Mouse (Mus musculus): ENCODE measurements around the gene Cdca5. TPM values are rescaled to one million over a fixed set of nuclear protein-coding genes. Genes with fewer than 3 reads are reported as not detected.

Cdca5 gene
- total RNA-seq, 1 experiment, result 50.7 TPM

DNA sequence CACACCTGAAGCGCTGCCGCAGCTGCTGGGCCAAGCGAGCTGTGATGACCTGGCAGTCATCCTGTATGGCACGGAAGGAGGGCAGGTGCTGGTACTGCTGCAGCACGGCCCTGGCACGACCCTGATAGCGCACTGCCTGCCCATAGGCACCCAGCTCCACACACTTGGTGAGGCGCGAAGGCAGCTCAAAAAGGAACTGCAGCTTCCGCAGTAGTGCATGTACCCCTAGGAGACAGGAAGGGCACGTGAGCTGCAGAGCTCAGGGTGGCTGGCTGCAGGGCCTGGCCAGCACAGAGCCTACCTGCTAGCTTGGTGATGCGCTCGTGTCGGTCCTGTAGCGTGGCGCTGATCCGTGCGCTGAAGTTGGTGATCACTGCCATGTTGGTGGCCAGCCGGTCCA lies 13.5 kb upstream of the Cdca5 start:
- H3K36me3 ChIP-seq (ENCODE audit: control insufficient read depth, insufficient read depth, low read length, poor library complexity, severe bottlenecking), result peaks cover 3% of the 10 kb centered on the region; the same call in 1 of the 2 replicates
- peak overlapping the region; percentile 41 to 65 for H3K4me3 ChIP-seq (ENCODE audit: insufficient read depth in 1 of 2, low read depth in 1 of 2, low read length in 2 of 2, poor library complexity in 1 of 2, severe bottlenecking in 1 of 2)
- DNase-seq (ENCODE audit: low read depth, low spot score), result no peak
- TF ChIP-seq CHD2 (IDR thresholded peaks at IDR 0.05; ENCODE audit: low read depth, low read length), result no peak
- TF ChIP-seq HCFC1 (IDR thresholded peaks at IDR 0.05; ENCODE audit: borderline replicate concordance, insufficient read depth, low read length), result no peak
- TF ChIP-seq MAFK (IDR thresholded peaks at IDR 0.05; ENCODE audit: insufficient read depth, low read depth, low read length), result no peak
- no peak for TF ChIP-seq ZC3H11A (IDR thresholded peaks at IDR 0.05; ENCODE audit: borderline replicate concordance, low read depth, low read length)
- no peak for TF ChIP-seq ZNF384 (IDR thresholded peaks at IDR 0.05; ENCODE audit: low read depth, low read length)
- in situ Hi-C loops (cut with MboI; ENCODE audit: low sequenced_read_pairs in 2 of 2, unreplicated experiment in 2 of 2), result no loop called here
- peak overlapping the region; percentile 33 for H3K9ac ChIP-seq (ENCODE audit: insufficient read depth, low read depth, low read length, poor library complexity, severe bottlenecking)
- H3K27ac ChIP-seq (ENCODE audit: insufficient read depth, low read depth, low read length, poor library complexity, severe bottlenecking), result no peak overlapping the region
- H3K9me3 ChIP-seq (ENCODE audit: control insufficient read depth, insufficient read depth, low read depth, low read length), result no peaks in the 10 kb centered on the region
- H3K4me1 ChIP-seq (ENCODE audit: control insufficient read depth in 2 of 2, insufficient read depth in 2 of 2, low read length in 2 of 2, poor library complexity in 1 of 2), result peaks cover 0 to 12% of the 10 kb centered on the region in 2 experiments; a peak in 1 of 4 replicates

DNA sequence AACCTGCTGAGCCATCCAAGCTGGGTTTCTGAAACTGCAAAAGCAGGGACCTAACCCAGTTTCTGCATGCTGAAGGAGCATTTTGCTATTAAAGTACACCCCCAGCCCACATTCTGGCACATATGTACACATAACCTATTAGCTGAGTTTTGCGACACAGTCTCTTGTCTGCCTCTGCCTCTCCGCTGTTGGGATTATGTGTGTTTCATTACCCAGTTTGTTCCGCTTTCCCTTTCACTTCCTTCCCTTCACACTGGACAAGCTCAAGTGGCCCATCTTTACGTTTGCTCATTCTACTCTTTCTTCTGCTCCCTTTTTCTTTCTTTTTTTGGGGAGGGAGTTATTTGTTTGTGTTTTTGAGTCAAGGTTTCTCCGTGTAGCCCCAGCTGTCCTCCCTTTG lies 10.9 kb upstream of the Cdca5 start:
- no peak for DNase-seq (ENCODE audit: low read depth, low spot score)
- in situ Hi-C loops (cut with MboI; ENCODE audit: low sequenced_read_pairs in 2 of 2, unreplicated experiment in 2 of 2), result no loop called here
- Histone ChIP-seq H3K36me3 (ENCODE audit: control insufficient read depth, insufficient read depth, low read length, poor library complexity, severe bottlenecking) (peaks cover 3% of the 10 kb centered on the region; the same call in 1 of the 2 replicates), H3K4me3 (ENCODE audit: insufficient read depth in 1 of 2, low read depth in 1 of 2, low read length in 2 of 2, poor library complexity in 1 of 2, severe bottlenecking in 1 of 2) (no peak overlapping the region), H3K9ac (ENCODE audit: insufficient read depth, low read depth, low read length, poor library complexity, severe bottlenecking) (no peak overlapping the region), H3K9me3 (ENCODE audit: control insufficient read depth, insufficient read depth, low read depth, low read length) (no peaks in the 10 kb centered on the region), H3K4me1 (ENCODE audit: control insufficient read depth in 2 of 2, insufficient read depth in 2 of 2, low read length in 2 of 2, poor library complexity in 1 of 2) (peaks cover 1 to 6% of the 10 kb centered on the region in 2 experiments; a peak in 1 of 4 replicates), H3K27ac (ENCODE audit: insufficient read depth, low read depth, low read length, poor library complexity, severe bottlenecking) (no peak overlapping the region)
- TF ChIP-seq ZNF384 (IDR thresholded peaks at IDR 0.05; ENCODE audit: low read depth, low read length), result no peak
- TF ChIP-seq CHD2 (IDR thresholded peaks at IDR 0.05; ENCODE audit: low read depth, low read length), result no peak
- TF ChIP-seq MAFK (IDR thresholded peaks at IDR 0.05; ENCODE audit: insufficient read depth, low read depth, low read length), result no peak
- TF ChIP-seq HCFC1 (IDR thresholded peaks at IDR 0.05; ENCODE audit: borderline replicate concordance, insufficient read depth, low read length), result no peak
- no peak for TF ChIP-seq ZC3H11A (IDR thresholded peaks at IDR 0.05; ENCODE audit: borderline replicate concordance, low read depth, low read length)

DNA sequence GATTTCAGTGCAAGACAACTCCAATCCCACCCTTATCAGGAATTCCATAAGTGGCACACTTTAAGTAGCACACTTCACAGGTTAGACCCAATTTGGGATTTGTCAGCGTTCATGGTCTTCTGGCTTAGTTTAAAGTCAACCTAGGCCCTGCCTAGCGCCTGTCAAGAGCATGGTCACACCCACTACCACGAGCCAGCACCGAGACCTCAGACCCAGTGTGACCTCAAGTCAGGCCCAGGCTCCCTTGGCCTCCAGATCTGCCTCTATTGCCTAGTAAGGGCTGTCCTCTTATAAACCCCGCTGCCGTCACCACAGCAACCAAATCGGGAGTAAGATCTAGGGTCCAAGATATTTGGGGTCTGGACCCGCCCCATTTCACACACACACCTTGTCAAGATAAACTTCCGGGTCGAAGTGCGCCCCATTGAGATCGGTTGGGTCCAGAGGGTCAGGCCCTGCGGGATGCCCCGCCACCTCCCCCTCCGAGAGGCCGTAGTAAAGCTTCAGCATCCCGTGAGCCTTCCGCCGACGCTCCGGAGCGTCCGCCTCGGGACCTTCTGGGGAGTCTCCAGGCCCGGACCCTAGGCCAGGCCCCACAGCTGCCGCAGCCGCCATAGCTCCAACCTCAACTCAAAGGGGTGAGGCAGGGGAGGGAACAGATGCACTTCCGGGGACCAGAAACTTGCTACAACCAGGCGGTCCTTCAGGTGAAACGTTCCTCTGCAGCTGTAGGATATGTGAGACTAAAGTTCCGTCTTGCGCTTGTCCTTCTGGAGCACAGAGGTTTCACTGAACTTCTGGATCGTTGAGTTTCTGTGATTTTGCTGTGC lies 8.0 kb upstream of the Cdca5 start, which contains the start of gene Vps51:
Gene Vps51, minus strand, starts transcription at position 668 of the 830 bp plus-strand sequence.
- peak; percentile 87 for TF ChIP-seq CHD2 (IDR thresholded peaks at IDR 0.05; ENCODE audit: low read depth, low read length)
- TF ChIP-seq HCFC1 (IDR thresholded peaks at IDR 0.05; ENCODE audit: borderline replicate concordance, insufficient read depth, low read length), result peak; percentile 89
- TF ChIP-seq ZC3H11A (IDR thresholded peaks at IDR 0.05; ENCODE audit: borderline replicate concordance, low read depth, low read length), result no peak
- TF ChIP-seq ZNF384 (IDR thresholded peaks at IDR 0.05; ENCODE audit: low read depth, low read length), result peak; percentile 53; the same call in 1 of the 2 replicates
- no peak for TF ChIP-seq MAFK (IDR thresholded peaks at IDR 0.05; ENCODE audit: insufficient read depth, low read depth, low read length)
- DNase-seq (ENCODE audit: low read depth, low spot score), result peak; percentile 91
- Histone ChIP-seq H3K27ac (ENCODE audit: insufficient read depth, low read depth, low read length, poor library complexity, severe bottlenecking) (peak within 1 kb of the TSS; percentile 93), H3K4me3 (ENCODE audit: insufficient read depth in 1 of 2, low read depth in 1 of 2, low read length in 2 of 2, poor library complexity in 1 of 2, severe bottlenecking in 1 of 2) (peak within 1 kb of the TSS; percentile 95 to 99), H3K9ac (ENCODE audit: insufficient read depth, low read depth, low read length, poor library complexity, severe bottlenecking) (peak within 1 kb of the TSS; percentile 98), H3K36me3 (ENCODE audit: control insufficient read depth, insufficient read depth, low read length, poor library complexity, severe bottlenecking) (peaks cover 11% of the 10 kb centered on the region; the same call in 1 of the 2 replicates), H3K4me1 (ENCODE audit: control insufficient read depth in 2 of 2, insufficient read depth in 2 of 2, low read length in 2 of 2, poor library complexity in 1 of 2) (peaks cover 1 to 2% of the 10 kb centered on the region in 2 experiments; a peak in 1 of 4 replicates), H3K9me3 (ENCODE audit: control insufficient read depth, insufficient read depth, low read depth, low read length) (no peaks in the 10 kb centered on the region)
- in situ Hi-C loops (cut with MboI; ENCODE audit: low sequenced_read_pairs in 2 of 2, unreplicated experiment in 2 of 2), result no loop called here

DNA sequence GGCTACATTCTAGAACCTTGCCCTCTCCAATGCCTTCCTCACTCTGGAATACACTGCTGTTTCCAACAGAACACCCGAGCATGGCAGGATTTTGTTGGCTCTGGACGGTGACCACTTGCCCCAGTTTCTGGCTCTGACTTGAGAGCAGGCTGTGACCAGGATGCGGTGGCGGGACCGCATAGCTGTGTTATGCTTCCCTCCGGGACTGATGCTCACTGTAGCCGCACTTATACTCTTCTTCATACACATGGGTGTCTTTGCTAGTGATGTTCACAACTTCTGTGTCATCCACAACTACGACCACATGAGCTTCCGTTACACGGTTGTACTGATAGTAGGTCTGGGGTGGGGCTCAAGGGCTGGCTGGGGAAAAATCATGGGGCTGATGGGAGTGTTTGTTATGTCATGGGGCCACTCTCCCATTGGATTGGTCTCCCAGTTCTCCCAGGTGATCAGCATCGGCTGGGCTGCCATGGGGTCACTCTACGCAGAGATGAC lies 4.8 kb upstream of the Cdca5 start, which contains the start of gene Tmem262:
Gene Tmem262, plus strand, starts transcription at position 51 of the 498 bp plus-strand sequence.
- H3K9ac ChIP-seq (ENCODE audit: insufficient read depth, low read depth, low read length, poor library complexity, severe bottlenecking), result no peak within 1 kb of the TSS
- H3K36me3 ChIP-seq (ENCODE audit: control insufficient read depth, insufficient read depth, low read length, poor library complexity, severe bottlenecking), result peaks cover 18% of the 10 kb centered on the region
- no peak within 1 kb of the TSS for H3K27ac ChIP-seq (ENCODE audit: insufficient read depth, low read depth, low read length, poor library complexity, severe bottlenecking)
- no peak for TF ChIP-seq ZC3H11A (IDR thresholded peaks at IDR 0.05; ENCODE audit: borderline replicate concordance, low read depth, low read length)
- no peak for TF ChIP-seq HCFC1 (IDR thresholded peaks at IDR 0.05; ENCODE audit: borderline replicate concordance, insufficient read depth, low read length)
- no peak for TF ChIP-seq ZNF384 (IDR thresholded peaks at IDR 0.05; ENCODE audit: low read depth, low read length)
- TF ChIP-seq MAFK (IDR thresholded peaks at IDR 0.05; ENCODE audit: insufficient read depth, low read depth, low read length), result no peak
- no peak for TF ChIP-seq CHD2 (IDR thresholded peaks at IDR 0.05; ENCODE audit: low read depth, low read length)
- H3K4me3 ChIP-seq (ENCODE audit: insufficient read depth in 1 of 2, low read depth in 1 of 2, low read length in 2 of 2, poor library complexity in 1 of 2, severe bottlenecking in 1 of 2), result no peak within 1 kb of the TSS
- no peak for DNase-seq (ENCODE audit: low read depth, low spot score)
- no peaks in the 10 kb centered on the region for H3K9me3 ChIP-seq (ENCODE audit: control insufficient read depth, insufficient read depth, low read depth, low read length)
- H3K4me1 ChIP-seq (ENCODE audit: control insufficient read depth in 2 of 2, insufficient read depth in 2 of 2, low read length in 2 of 2, poor library complexity in 1 of 2), result peaks cover 1 to 5% of the 10 kb centered on the region in 2 experiments; a peak in 1 of 4 replicates
- in situ Hi-C loops (cut with MboI; ENCODE audit: low sequenced_read_pairs in 2 of 2, unreplicated experiment in 2 of 2), result no loop called here
